Mouse (Mus musculus) lung, postnatal 4 days (tissue): Measurements from ENCODE around the gene Ifi202b.
"Not testable (repeated sequence)": the region's sequence is repeated elsewhere in the genome, so short reads cannot be mapped to it uniquely, and the experiment has no call there.

Source experiments
- DNase-seq, 2 experiments: peaks; one replicate each; pipeline ENCODE4 v3.0.0; 2021

The Ifi202b gene

DNA sequence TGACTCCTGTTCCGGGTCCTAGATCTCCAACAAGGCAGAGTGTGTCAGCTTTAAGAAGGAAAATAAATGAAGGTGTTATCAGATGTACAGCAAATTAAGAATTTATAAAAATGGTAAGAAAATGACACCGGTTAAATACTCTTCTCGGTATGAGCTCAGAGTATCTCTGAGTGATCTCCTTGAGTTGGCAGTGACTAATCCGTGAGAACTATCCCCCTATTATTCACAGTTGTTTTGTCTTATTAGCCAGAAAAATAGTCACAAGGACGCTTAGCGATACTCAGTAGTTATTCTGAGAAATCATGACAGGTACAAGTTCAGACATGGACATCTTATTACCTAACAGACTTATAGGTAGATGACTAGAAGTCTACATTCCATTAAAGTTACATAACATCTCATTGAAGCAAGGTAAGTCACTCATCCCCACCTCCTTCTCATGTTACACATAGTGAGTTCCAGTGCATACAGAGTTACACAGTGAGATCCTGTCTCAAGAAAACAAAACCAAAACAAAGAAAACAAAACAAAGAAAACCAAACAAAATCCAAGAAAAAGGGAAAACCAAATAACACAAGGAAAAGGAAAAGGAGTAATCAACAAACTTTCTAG, at the start of gene Ifi202b:
TSS of gene Ifi202b (minus strand) at position 51 of the 612 bp plus-strand sequence.
- DNase-seq, result not testable (repeated sequence)

DNA sequence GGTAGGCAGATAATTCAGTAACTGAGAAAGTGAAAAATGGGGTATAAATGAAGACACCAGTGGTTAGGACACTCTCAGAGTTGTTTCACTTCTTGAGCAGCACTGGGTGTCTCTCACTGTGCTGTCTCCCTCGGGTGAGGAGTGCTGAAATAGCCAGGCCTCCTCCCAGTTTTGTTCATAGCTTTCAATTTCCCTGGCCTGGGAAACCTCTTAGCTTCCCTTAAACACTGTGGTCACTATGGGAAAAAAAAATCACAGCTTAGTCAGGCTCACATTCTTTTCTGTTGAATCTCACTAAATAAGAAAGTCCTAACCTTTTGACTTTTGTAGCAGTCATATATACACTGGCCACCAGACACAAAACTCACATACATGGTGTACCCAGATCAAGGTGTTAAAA, 49.2 kb upstream of the Ifi202b start, which contains the start of gene Ifi205:
TSS of gene Ifi205 (minus strand) at position 113 of the 400 bp plus-strand sequence.
- DNase-seq, result no peak

DNA sequence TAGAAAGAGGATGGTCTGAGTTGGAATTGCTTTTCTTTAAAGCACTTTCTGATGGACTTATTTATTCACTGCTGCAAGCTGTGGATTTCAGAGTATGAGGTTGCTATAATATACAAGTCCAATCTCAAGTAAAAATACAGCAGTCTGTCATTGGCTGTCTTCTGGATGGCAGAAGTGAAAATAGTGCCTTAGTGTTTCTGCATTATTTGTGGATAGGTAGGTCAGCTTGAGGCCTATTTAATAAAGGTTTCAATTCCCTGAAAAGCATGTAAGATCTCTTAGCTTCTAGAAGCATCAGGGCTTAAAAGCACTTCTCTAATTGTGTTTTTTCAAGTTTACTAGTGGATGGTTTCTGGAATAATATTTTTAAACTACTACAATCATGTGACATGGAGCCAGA, 24.5 kb upstream of the Ifi202b start:
- DNase-seq, result not testable (repeated sequence)

DNA sequence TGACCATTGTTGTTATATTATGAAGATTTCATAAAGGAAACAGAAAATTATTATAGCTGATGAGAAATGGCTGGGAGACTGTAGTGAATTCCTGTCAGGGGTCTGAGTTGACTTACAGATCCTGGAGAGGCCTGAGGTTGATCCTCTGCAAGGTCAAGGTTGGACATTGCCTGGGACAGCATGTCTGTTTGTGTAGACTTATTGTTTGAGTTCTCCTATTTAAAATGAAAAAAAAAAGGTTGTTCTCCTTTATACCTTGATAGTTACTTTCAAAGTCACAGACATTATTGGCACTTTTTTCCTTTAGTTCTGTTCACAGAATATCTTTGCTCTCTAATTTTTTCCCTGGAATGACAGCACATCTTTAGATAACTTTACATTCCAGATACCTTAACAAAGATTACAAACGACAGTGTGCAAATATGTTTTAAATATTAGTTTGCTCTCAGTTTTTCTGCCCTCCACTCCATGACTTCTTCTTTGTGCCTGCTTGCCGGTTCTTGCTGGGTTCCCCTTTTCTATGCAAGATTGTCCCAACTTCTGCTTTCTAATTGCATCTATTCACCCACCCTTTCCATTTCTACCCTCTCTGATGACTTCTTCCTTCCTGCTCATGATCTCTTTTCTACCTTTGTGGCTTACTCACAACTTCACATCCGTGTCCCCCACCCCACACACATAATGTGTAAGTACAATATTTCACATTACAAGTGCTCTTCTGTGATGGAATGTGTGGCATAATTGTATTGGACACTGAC, 22.0 kb upstream of the Ifi202b start:
- DNase-seq, result not testable (repeated sequence)

DNA sequence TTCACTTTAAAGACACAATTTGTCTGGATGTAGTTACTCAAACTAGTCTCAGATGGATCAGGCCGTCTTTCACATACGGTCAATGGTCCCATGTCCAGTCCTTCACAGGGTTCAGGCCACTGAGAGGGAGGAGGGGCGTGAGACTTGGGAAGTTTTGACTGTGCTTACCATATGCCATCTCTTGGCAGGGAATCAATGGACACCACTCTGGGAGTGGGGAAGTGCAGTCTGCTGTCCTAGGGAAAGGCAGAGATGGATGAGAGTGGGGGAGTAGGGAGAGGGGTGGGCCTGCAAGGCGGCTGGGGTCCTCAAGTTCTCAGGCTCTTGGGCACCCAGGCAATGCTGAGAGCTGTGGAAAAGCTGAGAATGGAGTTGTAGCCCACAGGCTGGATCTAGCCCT, 12.5 kb upstream of the Ifi202b start:
- DNase-seq, result no peak

DNA sequence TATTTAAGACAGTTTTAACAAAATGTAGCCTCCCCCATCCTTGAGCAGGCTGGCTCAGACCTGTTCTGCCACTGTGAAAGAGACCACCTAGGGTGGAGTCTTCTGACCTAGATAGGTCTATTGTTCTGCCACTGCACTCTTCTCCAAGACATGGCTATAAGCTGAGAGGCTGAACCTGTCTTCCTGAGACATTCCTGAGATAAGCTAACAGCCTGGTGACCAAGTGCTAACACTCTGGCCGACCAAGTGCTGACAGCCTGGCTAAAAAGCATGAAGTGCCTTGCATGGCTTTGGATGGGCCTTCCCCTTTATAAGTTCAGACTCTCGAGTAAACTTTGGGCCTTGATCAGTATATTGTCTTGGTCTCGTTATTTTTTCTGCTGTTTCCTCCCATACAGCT, 1.5 kb downstream of the Ifi202b start:
- not testable (repeated sequence) for DNase-seq

DNA sequence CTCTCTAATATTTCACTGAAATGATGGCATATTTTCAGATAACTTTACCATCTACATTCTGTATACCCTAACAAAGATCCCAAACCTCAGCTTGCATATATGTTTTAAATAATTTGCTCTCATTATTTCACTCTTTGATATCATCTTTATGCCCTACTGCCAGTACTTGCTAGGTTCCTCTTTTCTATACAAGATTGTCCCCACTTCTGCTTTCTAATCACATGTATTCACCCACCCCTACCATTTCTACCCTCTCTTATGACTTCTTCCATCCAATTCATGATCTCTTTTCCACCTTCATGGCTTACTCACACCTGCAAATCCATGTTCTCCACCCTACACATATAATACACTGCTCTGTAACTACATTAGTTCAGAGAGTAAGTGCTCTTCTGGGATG, 4.9 kb downstream of the Ifi202b start:
- DNase-seq, result no peak

DNA sequence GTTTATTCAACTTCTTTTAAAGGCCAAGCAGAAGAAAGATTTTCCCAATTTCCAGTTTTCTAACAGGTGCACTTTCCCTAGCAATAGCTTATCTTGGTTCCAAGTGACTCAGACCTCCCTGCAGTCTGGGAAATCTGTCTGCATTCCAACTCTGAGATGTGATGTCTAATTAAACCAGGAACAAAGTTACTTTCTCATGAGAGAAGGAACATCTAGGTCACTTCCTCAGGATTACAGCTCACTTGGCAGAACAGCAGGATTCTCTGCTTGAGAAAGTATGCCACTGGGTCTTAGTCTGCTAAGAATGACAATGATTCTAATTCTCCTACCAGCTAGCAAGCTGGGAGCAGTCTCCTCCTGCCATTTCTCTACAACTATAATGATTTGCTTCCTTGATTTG, 9.4 kb downstream of the Ifi202b start:
- DNase-seq, result no peak

DNA sequence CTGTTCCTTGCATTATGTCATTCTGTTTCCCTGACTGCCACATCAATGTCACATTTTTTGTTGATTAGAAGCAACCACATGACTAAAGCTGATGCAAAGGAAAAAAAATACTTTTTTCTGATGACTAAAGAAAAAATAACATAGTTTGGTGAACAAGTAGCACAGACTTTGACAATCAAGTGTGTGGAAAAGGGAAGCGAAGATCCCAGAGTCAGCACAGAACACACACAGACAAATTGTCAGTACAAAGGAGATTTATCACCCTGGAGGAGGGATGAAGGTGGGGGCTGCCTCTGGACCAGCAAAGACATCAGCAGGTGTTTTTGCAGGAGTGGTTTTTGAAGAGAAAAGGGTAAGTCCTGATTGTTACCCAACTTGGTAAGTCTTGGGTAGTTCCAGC, 21.1 kb downstream of the Ifi202b start:
- DNase-seq, result not testable (repeated sequence)

DNA sequence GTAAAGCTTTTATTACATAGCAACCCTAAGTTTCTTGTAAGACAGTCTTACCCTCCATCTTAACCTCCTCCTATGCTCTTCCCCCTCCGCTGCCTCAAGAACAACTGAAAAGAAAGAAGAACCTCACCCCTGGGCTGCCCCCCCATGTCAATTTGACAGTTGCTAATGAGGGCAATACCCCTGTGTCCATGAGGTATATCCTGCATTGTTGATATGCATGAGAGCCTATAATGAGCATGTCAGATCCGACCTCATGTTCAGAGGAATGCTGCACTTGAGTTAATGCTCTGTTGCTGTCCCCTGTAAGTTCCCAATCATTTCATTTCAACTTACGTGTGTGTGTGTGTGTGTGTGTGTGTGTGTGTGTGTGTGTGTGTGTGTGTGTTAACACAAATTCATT, 22.5 kb downstream of the Ifi202b start:
- not testable (repeated sequence) for DNase-seq

DNA sequence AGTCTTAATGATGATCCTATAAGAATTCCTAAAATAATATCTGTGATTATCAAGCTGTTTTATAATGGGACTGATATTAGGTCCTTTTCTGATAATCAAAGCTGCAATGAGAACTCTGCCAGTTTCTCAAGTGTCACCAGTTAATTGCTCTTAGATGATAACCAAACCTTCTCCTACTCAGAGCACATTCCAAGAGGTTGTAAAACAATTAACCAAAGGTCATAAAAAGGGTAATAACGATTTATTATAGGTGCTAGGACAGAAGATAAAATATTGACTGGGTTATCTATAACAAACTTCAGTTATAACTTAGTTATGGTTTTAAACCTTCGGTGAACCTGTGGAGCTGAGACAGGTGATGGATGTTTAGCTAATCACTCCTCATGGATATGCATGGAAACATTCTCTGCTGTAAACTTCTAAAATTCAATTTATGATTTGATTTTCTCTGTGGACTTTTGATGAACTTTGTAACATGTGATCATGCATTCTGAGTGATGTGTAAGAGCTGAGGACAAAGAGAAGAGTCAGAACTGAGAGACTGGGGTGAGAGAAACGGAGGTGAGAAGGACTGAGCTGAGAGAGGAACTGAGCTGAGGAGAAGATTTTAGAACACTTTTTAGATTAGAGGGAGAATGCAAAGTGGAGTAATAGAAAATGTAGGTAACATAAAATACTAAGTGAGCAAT, 26.6 kb downstream of the Ifi202b start:
- DNase-seq, result not testable (repeated sequence)

DNA sequence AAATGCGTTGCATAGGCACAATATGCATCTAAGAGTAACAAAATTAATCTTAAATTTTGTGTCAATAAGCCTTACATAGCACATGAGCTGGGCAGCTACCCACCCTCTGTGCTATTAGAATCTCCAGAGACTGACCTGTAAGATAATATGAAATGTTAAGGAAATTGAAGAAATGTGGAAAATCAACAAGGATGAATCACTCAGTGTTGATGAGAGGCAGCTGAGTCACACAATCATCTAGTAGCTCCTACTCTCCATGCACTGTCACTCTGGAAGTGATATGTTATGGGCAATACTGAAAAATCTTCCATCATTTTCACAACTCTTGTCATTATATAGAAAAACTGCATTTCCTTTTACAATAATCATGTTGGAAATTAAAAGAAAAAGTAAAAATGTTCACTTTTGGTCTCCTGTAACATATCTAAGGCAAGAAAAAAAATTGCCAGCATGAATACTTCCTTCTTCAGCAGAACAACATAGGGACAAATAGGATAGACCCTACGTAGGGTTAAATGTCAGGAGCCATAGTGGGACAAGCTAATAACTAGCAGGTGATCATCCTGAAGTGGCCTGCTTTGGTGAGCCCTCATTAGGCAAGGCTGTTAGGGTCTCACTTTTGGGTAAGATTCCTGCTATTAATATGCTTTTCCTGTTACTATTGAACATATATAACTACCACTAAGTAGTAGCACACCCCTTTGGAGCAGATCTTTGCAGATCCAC, 27.3 kb downstream of the Ifi202b start:
- no peak for DNase-seq

DNA sequence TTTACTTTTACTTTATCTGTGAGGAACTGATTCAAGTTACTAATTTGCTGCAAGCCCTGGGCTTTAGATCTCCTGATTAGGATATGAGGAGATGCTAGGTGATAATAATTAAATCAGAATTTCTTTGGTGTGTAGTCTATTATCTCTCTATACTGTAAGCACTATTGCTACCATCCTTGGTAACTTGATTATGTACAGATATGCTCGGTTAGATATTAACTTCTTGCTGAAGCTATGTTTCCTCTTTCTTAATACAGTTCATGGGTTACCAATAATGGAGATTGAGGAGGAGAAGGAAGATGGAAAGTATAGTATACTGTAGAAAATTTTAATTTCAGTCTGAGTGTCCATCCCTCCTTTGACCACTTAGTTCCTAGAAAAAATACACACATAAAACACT, 29.0 kb downstream of the Ifi202b start:
- no peak for DNase-seq

DNA sequence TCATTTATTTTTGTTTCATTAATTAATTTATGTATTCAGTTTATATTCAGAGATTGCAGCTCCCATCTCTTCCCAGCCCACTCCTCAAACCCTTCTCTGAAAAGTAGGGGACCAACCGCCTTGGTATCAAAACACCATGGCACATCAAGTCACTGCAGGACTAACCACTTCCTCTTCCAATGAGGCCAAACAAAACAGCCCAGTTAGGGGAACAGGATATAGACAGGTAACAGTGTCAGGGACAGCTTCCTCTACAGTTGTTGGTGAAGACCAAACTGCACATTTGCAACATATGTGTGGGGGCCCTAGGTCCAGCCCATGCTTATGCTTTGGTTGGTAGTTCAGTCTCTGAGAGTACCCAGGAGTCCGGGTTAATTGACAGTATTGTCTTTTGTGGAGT, 33.5 kb downstream of the Ifi202b start:
- not testable (repeated sequence) for DNase-seq

DNA sequence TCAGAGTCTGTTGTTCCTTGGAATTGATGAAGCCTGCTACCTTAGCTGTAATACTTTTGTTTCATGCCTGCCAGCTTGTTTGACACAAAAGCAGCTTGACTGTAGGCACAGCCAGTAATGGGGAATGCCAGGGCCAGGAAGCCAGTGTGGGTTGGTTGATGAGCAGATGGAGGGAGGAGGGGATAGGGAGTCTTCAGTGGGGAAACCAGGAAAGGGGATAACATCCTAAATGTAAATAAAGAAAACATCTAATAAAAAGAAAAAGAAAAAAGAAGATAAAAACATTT, 39.8 kb downstream of the Ifi202b start:
- DNase-seq, result not testable (repeated sequence)

DNA sequence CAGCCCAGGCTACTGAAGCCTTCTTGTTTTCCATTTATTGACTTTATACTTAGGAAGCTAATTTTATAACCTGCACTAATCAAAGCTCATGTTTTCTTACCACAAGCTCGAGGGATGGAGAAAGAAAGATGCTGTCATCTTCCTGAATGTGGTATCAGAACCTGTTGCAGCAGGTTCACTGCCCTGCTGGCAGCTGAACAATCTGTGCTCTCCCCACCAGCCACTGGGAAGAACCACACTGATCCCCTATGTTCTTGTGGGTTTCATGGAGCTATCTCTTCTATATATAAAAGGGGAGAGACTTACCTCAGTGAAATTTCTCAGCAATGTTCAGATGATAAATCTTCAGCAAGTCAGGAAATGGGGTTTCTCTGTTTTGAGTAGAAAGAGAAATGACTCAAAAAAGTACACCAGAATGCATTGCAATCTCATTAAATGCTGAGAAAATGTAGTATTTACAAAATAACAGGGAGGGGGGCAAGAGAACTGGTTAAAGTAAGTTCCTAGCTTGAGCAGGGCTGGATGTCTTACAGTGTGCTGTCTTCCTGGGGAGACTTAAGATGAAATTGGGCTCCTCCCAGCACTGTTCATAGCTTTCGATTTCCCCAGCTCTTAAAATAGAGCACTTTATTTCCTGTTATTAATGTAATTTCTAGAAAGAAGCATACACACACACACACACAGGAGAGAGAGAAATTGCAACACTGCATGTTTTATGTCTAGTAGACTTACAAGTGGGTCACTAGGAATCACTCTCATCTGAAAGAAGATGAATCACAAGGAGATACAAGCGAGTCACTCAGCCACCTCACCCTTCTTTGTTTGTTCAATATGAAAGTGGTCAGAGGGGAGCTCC, 40.4 kb downstream of the Ifi202b start, which contains the start of the genes Mndal and Ifi203:
TSS of gene Mndal (minus strand) at position 568 of the 856 bp plus-strand sequence.
TSS of gene Ifi203 (minus strand) at position 749 of the 856 bp plus-strand sequence.
- not testable (repeated sequence) for DNase-seq

DNA sequence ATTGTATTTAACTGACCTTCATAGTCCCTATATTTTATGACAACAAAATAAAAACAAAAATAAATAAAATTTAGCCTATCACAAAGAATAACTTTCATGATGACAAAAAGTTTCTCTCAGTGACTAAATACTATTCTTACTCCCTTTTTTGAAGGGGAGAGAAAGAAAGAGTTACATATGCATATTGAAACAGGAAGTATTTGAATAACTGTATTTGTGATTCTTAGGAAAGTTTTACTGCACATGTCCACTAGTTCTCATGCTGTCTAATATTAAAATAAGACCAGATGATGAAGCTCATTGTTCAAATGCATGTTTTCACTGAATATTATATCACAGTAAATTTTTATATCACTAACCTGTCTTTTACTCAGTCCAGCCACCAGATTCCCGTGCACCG, 41.0 kb downstream of the Ifi202b start:
- DNase-seq, result not testable (repeated sequence)

DNA sequence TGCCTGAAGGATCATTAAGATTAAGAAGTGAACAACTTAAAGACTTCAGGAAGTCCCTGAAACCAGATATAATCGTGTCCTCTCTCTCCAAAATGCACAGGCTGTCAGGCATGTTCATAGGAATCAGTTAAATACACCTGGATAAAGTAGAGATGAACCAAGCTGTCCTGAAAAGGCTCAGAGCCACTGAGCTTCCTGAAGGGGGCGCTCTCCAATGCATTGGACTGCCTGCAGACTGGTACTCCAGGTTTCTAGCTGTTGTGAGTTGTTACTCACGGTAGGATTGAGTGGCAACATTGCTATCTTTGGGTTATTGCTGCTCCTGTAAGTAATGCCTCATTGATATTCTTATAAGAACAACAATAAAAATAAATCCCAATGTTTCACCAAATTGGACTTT, 63.3 kb downstream of the Ifi202b start:
- not testable (repeated sequence) for DNase-seq

DNA sequence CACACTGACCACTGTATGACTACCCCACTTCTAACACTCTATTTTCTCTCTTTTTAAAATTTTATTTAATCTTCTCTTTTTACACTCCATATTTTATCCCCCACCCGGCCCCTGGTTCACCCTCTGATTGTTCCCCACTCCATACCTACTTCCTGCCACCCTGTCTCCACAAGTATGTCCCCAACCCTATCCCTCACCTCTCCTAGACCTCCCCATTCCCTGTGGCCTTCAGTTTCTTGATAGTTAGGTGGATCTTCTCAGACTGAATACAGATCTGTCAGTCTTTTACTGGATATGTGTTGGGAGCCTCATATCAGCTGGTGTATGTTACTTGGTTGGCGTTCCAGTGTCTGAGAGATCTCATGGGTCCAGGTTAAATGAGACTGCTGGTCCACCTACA, 68.0 kb downstream of the Ifi202b start:
- DNase-seq, result no peak

DNA sequence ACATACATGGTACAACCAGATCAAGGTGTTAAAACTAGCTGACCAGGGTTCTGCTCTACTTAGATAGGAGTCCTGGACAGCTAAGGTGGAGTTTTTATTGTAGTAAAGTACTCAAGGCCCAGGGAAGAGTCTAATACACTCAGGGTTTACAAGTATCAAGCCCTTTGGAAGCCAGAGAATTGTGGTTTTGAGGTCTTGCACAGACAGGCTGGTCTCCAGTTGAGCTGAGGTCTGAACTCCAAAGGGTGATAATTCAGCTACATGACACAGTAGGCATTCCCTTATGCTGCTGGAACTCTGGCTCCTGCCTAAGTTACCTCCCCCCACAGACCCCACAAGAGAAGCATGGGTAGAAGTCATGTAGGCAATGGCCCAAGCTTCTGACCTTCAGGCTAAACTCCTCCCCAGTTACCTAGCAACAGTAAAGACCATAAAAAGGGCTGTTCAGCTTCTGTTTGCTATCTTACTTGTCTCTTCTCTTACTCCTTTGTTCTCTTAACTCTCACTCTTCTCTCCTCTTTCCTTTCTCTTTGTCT, 69.2 kb downstream of the Ifi202b start:
- not testable (repeated sequence) for DNase-seq
